Mouse (Mus musculus): Measurements from ENCODE around the gene Tmem169.

DNA sequence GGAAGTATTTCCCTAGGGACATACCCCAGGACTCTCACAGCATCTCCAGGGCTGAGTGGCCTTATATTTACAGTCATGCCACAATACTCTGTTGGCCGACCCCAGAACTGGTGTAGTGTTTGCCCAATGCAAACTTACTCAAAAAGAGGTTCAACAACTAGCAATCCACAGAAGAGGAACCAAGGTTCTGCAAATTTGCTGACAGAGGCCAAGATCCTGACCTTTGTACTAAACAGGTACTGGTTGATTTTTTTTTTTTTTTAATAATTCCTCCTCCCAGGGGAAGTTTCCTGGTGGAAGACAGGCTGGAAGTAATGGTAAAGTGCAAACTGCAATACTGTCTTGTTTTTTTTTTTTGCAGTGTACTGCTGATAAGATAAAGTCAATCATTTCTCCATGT lies 1.6 kb upstream of the Tmem169 start:
- no peak for TF ChIP-seq CTCF (IDR thresholded peaks at IDR 0.05; ENCODE audit: borderline replicate concordance, insufficient read depth, low read length)
- TF ChIP-seq POLR2A (IDR thresholded peaks at IDR 0.05; ENCODE audit: low read depth, low read length) = no peak

Data from embryonic fibroblast, embryonic 13.5 days (primary cell).